Mouse (Mus musculus) left cerebral cortex, adult 9 months (tissue): Measurements from ENCODE around the gene Jam2.

Experiments
- DNase-seq, 2 experiments: peaks; one replicate each; pipeline ENCODE4 v3.0.0; 2022; ENCODE audit warnings: low spot score in 2 of 2

Jam2 gene

GRCm38 (mm10) chr16:84779718-84780117, 5.8 kb downstream of the Jam2 start:
- no peak for DNase-seq

- DNase-seq = peak in 1 of 2 experiments; percentile 14
Observed at GRCm38 (mm10) chr16:84783279-84783678, 9.4 kb downstream of the Jam2 start.

- DNase-seq = no peak
Observed at GRCm38 (mm10) chr16:84784966-84785365, 11.0 kb downstream of the Jam2 start.

GRCm38 (mm10) chr16:84790595-84791165, 16.8 kb downstream of the Jam2 start:
- DNase-seq = no peak

GRCm38 (mm10) chr16:84793401-84793800, 19.5 kb downstream of the Jam2 start:
- DNase-seq = no peak

GRCm38 (mm10) chr16:84795337-84795736, 21.4 kb downstream of the Jam2 start:
- no peak for DNase-seq

GRCm38 (mm10) chr16:84796678-84797077, 22.8 kb downstream of the Jam2 start:
- DNase-seq = no peak

- no peak for DNase-seq
Observed at GRCm38 (mm10) chr16:84800038-84800437, 26.1 kb downstream of the Jam2 start.

- DNase-seq = no peak
Observed at GRCm38 (mm10) chr16:84802217-84802616, 28.3 kb downstream of the Jam2 start.

- no peak for DNase-seq
Observed at GRCm38 (mm10) chr16:84804866-84805265, 30.9 kb downstream of the Jam2 start.

GRCm38 (mm10) chr16:84806175-84806574, 32.3 kb downstream of the Jam2 start:
- no peak for DNase-seq

- no peak for DNase-seq
Observed at GRCm38 (mm10) chr16:84807874-84808273, 34.0 kb downstream of the Jam2 start.

GRCm38 (mm10) chr16:84810254-84810653, 36.3 kb downstream of the Jam2 start:
- DNase-seq = no peak

GRCm38 (mm10) chr16:84813852-84814251, 39.9 kb downstream of the Jam2 start:
- DNase-seq = no peak

GRCm38 (mm10) chr16:84814511-84814910, 40.6 kb downstream of the Jam2 start:
- DNase-seq = no peak

GRCm38 (mm10) chr16:84817423-84817822, 43.5 kb downstream of the Jam2 start:
- peak in 1 of 2 experiments; percentile 36 for DNase-seq

GRCm38 (mm10) chr16:84825009-84825408, 51.1 kb downstream of the Jam2 start:
- no peak for DNase-seq

- DNase-seq = no peak
Observed at GRCm38 (mm10) chr16:84831696-84832095, 57.8 kb downstream of the Jam2 start.

- no peak for DNase-seq
Observed at GRCm38 (mm10) chr16:84832736-84833135, 58.8 kb downstream of the Jam2 start.

- DNase-seq = no peak
Observed at GRCm38 (mm10) chr16:84834344-84834743, 60.4 kb downstream of the Jam2 start.

- DNase-seq = peak; percentile 91 to 94
Observed at GRCm38 (mm10) chr16:84834745-84835440, 61.0 kb downstream of the Jam2 start, which contains the start of gene Gabpa. TSS of gene Gabpa (plus strand) at chr16:84834925.

GRCm38 (mm10) chr16:84835441-84835822, 61.5 kb downstream of the Jam2 start, which contains the start of gene Atp5j:
TSS of gene Atp5j (minus strand) at chr16:84835625.
- DNase-seq = peak; percentile 35 to 85
